Mouse (Mus musculus): ENCODE data around the gene Bcl11a. TPM values are rescaled to one million over a fixed set of nuclear protein-coding genes. Genes with fewer than 3 reads are reported as not detected.
"Not testable (repeated sequence)": the region's sequence is repeated elsewhere in the genome, so short reads cannot be mapped to it uniquely, and the experiment has no call there.

Bcl11a gene
- polyA plus RNA-seq, 1 experiment = 0.72 TPM

DNA sequence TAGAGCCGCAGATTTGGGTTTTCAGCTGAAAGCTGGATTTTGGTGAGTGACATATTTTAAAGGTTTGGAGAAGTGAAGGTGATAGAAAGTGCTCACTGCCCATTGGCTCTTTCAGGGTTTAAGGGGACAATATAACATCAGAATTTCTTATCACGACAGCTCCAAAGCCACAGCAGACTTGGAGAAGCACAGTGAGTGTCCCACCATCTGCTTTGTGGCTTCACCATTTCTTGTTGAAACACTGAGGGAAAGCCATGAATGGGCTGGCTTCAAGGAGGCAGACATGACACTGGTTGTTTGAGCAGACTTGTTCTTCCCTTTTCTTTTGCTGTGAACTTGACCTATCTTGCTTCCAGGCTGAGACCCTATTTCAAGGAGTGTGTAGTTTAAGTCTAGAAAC is 46.1 kb downstream of the Bcl11a start:
- Histone ChIP-seq H3K4me1 (ENCODE audit: control insufficient read depth, insufficient read depth, low read length) (no peaks in the 10 kb centered on the region), H3K4me3 (ENCODE audit: insufficient read depth, low read depth, low read length) (no peak overlapping the region), H3K27ac (ENCODE audit: insufficient read depth, low read depth, low read length) (no peak overlapping the region), H3K27me3 (replicated peaks; ENCODE audit: control insufficient read depth, insufficient read depth, low read length) (no peaks in the 10 kb centered on the region), H3K36me3 (ENCODE audit: control insufficient read depth, insufficient read depth, low read length) (no peaks in the 10 kb centered on the region)
- no peak for DNase-seq
- TF ChIP-seq POLR2A (IDR thresholded peaks at IDR 0.05; ENCODE audit: low read depth, low read length) (no peak), CTCF (conservative IDR thresholded peaks at IDR 0.05; ENCODE audit: insufficient read depth, insufficient read length, low read depth, low read length) (no peak)
- 88% methylated on average over 2 of the region's 2 CpGs for WGBS

DNA sequence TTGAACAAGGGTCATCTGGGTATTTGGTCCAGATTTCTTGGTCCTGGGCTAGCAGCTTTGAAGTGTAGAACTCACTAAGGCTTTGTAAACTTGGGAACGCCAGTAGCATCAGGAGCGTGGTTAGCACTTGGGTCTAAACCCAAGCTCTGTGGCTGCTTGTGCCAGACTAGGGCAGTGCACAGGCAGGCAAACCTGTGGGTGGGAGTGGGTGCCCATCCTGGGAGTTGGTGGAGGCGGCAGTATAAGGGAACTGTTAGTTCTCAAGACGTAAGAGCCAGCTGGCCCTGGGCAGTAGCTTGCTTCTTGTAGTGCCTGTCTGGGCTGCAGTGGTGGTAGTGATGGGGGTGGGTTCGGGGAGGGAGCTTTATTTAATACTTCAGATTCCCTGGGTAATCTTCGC is 47.2 kb downstream of the Bcl11a start:
- no peaks in the 10 kb centered on the region for H3K36me3 ChIP-seq (ENCODE audit: control insufficient read depth, insufficient read depth, low read length)
- WGBS = 83% methylated on average over 6 of the region's 6 CpGs
- H3K27ac ChIP-seq (ENCODE audit: insufficient read depth, low read depth, low read length) = no peak overlapping the region
- no peaks in the 10 kb centered on the region for H3K4me1 ChIP-seq (ENCODE audit: control insufficient read depth, insufficient read depth, low read length)
- H3K4me3 ChIP-seq (ENCODE audit: insufficient read depth, low read depth, low read length) = no peak overlapping the region
- TF ChIP-seq CTCF (conservative IDR thresholded peaks at IDR 0.05; ENCODE audit: insufficient read depth, insufficient read length, low read depth, low read length) (no peak), POLR2A (IDR thresholded peaks at IDR 0.05; ENCODE audit: low read depth, low read length) (no peak)
- H3K27me3 ChIP-seq (replicated peaks; ENCODE audit: control insufficient read depth, insufficient read depth, low read length) = no peaks in the 10 kb centered on the region
- DNase-seq = no peak

DNA sequence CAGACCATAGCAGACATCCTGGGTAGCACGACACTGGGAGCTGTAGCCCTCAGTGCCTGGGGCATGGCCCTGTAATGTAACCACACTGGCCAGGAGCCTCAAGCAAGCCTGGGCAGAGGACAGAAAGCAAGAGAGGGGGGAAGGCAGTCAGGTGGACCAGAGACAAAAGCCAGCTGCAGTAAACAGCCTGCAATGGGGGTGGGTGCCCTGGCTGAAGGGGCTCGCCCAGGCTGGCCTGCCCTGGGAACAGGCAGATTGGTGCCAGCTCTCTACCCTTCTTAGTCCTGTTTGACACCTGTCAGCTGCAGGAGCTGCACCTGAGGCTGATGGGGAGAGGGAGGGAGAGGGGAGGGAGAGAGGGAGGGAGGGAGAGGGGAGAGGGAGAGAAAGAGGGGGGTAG is 50.1 kb downstream of the Bcl11a start:
- no peak for DNase-seq
- Histone ChIP-seq H3K27ac (ENCODE audit: insufficient read depth, low read depth, low read length) (no peak overlapping the region), H3K4me1 (ENCODE audit: control insufficient read depth, insufficient read depth, low read length) (no peaks in the 10 kb centered on the region), H3K4me3 (ENCODE audit: insufficient read depth, low read depth, low read length) (no peak overlapping the region), H3K27me3 (replicated peaks; ENCODE audit: control insufficient read depth, insufficient read depth, low read length) (no peaks in the 10 kb centered on the region), H3K36me3 (ENCODE audit: control insufficient read depth, insufficient read depth, low read length) (no peaks in the 10 kb centered on the region)
- 68% methylated on average over 2 of the region's 2 CpGs for WGBS
- TF ChIP-seq POLR2A (IDR thresholded peaks at IDR 0.05; ENCODE audit: low read depth, low read length) (no peak), CTCF (conservative IDR thresholded peaks at IDR 0.05; ENCODE audit: insufficient read depth, insufficient read length, low read depth, low read length) (no peak)

DNA sequence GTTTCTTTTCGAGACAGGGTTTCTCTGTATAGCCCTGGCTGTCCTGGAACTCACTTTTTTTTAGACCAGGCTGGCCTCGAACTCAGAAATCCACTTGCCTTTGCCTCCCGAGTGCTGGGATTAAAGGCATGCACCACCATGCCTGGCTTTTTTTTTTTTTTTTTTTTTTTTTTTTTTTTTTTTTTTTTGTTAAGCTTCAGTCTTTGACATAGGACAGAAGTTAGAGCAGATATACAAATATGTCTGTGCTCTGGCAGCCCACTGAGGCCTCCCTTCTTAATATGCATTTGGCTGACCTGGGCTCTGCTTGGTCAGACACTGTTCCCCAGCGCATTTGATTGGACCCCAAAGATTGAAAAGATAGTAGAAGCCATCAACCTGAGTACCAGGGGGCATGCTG is 51.0 kb downstream of the Bcl11a start:
- not testable (repeated sequence) for DNase-seq; H3K4me3 ChIP-seq (ENCODE audit: insufficient read depth, low read depth, low read length); H3K27me3 ChIP-seq (replicated peaks; ENCODE audit: control insufficient read depth, insufficient read depth, low read length); H3K36me3 ChIP-seq (ENCODE audit: control insufficient read depth, insufficient read depth, low read length); H3K4me1 ChIP-seq (ENCODE audit: control insufficient read depth, insufficient read depth, low read length); H3K27ac ChIP-seq (ENCODE audit: insufficient read depth, low read depth, low read length)
- 86% methylated on average over 4 of the region's 4 CpGs for WGBS

DNA sequence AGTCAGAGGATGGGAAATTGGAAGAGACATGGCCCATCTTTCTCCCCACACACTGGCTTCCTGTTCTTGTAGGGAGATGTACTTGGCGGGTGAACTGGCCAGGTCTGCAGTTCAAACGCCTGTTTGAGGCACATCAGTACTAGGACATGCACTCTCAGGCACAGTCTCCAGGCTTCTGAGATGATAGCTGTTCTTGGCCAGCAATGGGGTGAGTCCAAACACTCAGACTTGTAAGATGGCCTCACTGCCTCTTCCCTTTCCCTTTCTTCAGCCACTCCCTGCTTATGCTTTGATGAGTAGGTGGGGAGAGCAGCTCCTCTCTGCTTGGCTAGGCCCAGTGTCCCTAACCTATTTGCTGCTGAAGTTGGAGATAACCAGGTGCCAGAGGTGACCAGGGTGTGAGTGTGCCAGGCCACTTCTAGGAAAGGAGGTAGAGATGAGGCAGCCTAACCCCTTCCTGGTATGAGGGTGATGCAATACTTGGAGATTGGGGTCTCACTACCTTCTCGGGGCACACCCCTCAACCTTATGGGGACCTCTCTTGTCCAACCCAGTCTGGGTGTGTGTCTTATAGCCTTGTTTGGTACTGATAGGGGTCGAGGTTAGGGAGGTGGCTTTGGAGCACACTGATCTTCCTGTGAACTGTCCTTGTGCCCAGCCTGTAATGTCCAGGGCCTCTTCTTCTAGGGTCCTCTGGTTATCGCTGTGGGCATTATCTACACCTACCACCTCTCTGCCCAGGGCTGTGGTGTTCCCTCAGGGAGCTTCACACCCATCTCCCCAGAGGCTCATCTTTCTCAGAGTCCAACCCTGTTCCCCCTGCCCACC is 51.7 kb downstream of the Bcl11a start:
- 88% methylated on average over 5 of the region's 5 CpGs for WGBS

DNA sequence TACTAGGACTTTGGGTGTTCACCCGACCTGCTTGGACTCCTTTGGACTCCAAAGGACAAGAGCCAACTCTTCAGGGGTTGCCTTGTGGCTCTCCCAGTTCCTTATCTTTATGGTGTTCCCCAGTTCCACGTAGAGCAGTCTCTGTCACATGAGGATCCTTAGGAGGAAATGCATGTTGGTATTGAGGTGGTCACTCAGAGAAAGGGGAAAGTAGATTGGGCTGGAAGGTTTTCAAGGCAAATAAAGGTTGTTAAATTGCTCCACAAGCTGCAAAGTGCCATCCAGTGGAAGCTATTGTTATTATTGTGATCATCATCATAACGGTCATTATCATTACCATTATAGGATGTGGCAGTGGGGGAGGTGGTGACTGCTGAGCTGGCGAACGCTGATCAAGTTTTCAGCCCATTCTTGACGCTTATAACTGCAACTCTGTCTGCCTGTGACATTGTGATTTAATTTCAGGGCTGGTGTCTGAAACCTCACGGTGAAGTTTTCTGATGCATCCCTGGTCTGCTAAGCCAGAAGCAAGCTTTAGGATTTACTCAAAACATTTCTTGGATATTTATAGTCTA is 52.4 kb downstream of the Bcl11a start:
- no peak overlapping the region for H3K27ac ChIP-seq (ENCODE audit: insufficient read depth, low read depth, low read length)
- H3K4me3 ChIP-seq (ENCODE audit: insufficient read depth, low read depth, low read length) = no peak overlapping the region
- 82% methylated on average over 7 of the region's 7 CpGs for WGBS
- H3K4me1 ChIP-seq (ENCODE audit: control insufficient read depth, insufficient read depth, low read length) = no peaks in the 10 kb centered on the region
- no peaks in the 10 kb centered on the region for H3K36me3 ChIP-seq (ENCODE audit: control insufficient read depth, insufficient read depth, low read length)
- no peak for DNase-seq
- TF ChIP-seq CTCF (conservative IDR thresholded peaks at IDR 0.05; ENCODE audit: insufficient read depth, insufficient read length, low read depth, low read length) = no peak
- TF ChIP-seq POLR2A (IDR thresholded peaks at IDR 0.05; ENCODE audit: low read depth, low read length) = no peak
- H3K27me3 ChIP-seq (replicated peaks; ENCODE audit: control insufficient read depth, insufficient read depth, low read length) = no peaks in the 10 kb centered on the region

More for the DNA sequence above, 51.7 kb downstream of the Bcl11a start:
- H3K27me3 ChIP-seq (replicated peaks; ENCODE audit: control insufficient read depth, insufficient read depth, low read length) = no peaks in the 10 kb centered on the region
- no peak for DNase-seq
- no peak overlapping the region for H3K27ac ChIP-seq (ENCODE audit: insufficient read depth, low read depth, low read length)
- H3K4me3 ChIP-seq (ENCODE audit: insufficient read depth, low read depth, low read length) = no peak overlapping the region
- TF ChIP-seq CTCF (conservative IDR thresholded peaks at IDR 0.05; ENCODE audit: insufficient read depth, insufficient read length, low read depth, low read length) (no peak), POLR2A (IDR thresholded peaks at IDR 0.05; ENCODE audit: low read depth, low read length) (no peak)
- H3K36me3 ChIP-seq (ENCODE audit: control insufficient read depth, insufficient read depth, low read length) = no peaks in the 10 kb centered on the region
- no peaks in the 10 kb centered on the region for H3K4me1 ChIP-seq (ENCODE audit: control insufficient read depth, insufficient read depth, low read length)

DNA sequence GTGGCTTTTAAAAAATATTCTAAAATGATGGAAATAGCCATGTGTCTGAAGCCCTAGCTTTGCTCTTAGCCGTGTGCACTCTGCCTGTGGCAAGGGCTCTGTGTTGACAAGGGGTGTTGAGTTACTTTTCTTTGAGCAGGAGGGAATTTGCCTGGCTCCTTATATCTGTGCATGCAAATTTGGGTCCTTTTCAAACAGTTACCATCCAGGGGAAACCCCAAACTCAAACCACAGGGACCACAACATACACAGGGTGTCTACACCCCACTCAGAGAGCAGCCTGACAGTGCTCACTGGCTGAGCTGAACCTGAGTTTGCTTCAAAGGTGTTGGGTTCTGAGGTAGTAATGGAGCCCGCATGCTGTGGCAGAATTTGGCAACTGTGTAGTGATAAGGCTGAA is 54.0 kb downstream of the Bcl11a start:
- Histone ChIP-seq H3K27ac (ENCODE audit: insufficient read depth, low read depth, low read length) (no peak overlapping the region), H3K27me3 (replicated peaks; ENCODE audit: control insufficient read depth, insufficient read depth, low read length) (no peaks in the 10 kb centered on the region), H3K4me1 (ENCODE audit: control insufficient read depth, insufficient read depth, low read length) (no peaks in the 10 kb centered on the region), H3K36me3 (ENCODE audit: control insufficient read depth, insufficient read depth, low read length) (no peaks in the 10 kb centered on the region), H3K4me3 (ENCODE audit: insufficient read depth, low read depth, low read length) (no peak overlapping the region)
- WGBS = 83% methylated on average over 2 of the region's 2 CpGs
- no peak for TF ChIP-seq POLR2A (IDR thresholded peaks at IDR 0.05; ENCODE audit: low read depth, low read length)
- TF ChIP-seq CTCF (conservative IDR thresholded peaks at IDR 0.05; ENCODE audit: insufficient read depth, insufficient read length, low read depth, low read length) = no peak
- DNase-seq = no peak

Measured in kidney, adult 2 months (tissue).